Mouse (Mus musculus): Measurements from ENCODE around the gene F2. TPM values are rescaled to one million over a fixed set of nuclear protein-coding genes. Genes with fewer than 3 reads are reported as not detected.
A peak's percentile ranks its signal among the peaks of the same experiment; 100 is the strongest.

F2 gene
- polyA plus RNA-seq, 1 experiment from 2014 or later: 0.09 TPM

DNA sequence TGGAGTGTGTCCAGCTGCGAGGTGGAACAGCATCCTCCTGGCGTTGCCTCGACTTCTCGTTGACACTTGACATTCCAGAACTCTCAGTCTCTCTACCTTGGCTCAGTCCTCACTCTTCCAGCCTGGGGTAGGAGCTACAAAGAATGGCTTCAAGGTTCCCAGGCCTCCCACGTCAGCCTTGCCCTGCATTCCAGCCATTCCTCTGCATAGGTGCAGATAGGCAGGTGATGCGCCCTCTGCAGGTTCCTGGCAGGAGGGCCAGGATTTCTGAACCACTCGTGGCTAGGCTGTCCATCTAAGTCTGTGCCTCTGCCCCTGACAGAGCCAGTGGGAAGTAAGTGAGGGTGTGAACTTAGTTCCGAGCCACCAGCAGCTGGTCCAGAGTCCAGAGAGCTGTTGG is 20.6 kb upstream of the F2 start:
- Histone ChIP-seq H3K27ac (no peak overlapping the region), H3K27me3 (no peaks in the 10 kb centered on the region), H3K9ac (no peak overlapping the region), H3K4me3 (replicated peaks) (no peak overlapping the region), H3K4me1 (peaks cover 10% of the 10 kb centered on the region), H3K36me3 (replicated peaks) (peaks cover 51% of the 10 kb centered on the region), H3K9me3 (no peaks in the 10 kb centered on the region), H3K4me2 (no peak overlapping the region)
- 74% methylated on average over 8 of the region's 8 CpGs for WGBS
- ATAC-seq (ENCODE audit: low FRiP score): no peak

DNA sequence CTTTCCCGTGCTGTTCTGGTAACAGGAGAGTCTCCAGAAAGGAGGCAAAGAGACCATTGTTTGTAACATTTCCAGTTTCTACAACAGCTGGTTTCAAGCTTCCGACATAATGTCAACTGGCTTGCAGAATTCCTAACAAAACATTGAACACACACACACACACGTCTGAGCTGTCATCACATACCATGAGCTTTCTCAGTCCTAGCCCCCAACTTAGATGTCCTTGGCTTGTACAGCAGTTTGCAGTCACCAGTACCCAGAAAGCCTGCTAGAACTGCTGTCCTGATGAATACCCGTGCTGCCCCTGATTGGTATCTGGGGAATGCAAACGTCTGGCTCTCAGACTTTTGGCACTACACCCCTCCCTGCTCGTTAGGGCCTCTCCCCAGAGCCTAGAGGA is 19.6 kb upstream of the F2 start:
- no peak overlapping the region for H3K27ac ChIP-seq
- peaks cover 48% of the 10 kb centered on the region for H3K36me3 ChIP-seq (replicated peaks)
- ATAC-seq (ENCODE audit: low FRiP score): no peak
- no peak overlapping the region for H3K4me3 ChIP-seq (replicated peaks)
- H3K9me3 ChIP-seq: no peaks in the 10 kb centered on the region
- H3K9ac ChIP-seq: no peak overlapping the region
- WGBS: 79% methylated on average over 6 of the region's 6 CpGs
- no peak overlapping the region for H3K4me2 ChIP-seq
- H3K4me1 ChIP-seq: peaks cover 16% of the 10 kb centered on the region
- H3K27me3 ChIP-seq: no peaks in the 10 kb centered on the region

DNA sequence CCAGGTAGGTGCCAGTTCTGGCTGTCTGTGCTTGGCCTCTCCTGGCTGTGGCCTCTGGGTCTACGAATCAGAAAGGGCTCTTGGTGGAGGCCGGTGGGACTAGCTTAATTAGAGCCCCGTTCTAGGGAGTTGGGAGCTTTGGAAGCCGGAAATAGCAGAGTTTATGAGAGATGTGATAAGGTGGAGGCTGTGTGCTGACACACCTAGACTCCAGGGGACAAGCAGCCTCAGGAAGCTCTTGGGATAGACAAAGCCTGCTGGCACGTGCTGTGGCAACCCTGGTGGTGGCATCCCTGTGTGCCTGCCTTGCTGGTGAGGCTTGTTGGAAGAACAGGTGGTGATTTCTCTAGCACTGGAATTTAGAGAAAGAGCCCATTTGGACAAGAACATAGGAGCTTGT is 19.2 kb upstream of the F2 start:
- WGBS: 91% methylated on average over 5 of the region's 5 CpGs
- H3K27ac ChIP-seq: no peak overlapping the region
- H3K36me3 ChIP-seq (replicated peaks): peaks cover 48% of the 10 kb centered on the region
- H3K27me3 ChIP-seq: no peaks in the 10 kb centered on the region
- H3K9me3 ChIP-seq: no peaks in the 10 kb centered on the region
- H3K4me2 ChIP-seq: no peak overlapping the region
- peaks cover 20% of the 10 kb centered on the region for H3K4me1 ChIP-seq
- ATAC-seq (ENCODE audit: low FRiP score): no peak
- no peak overlapping the region for H3K9ac ChIP-seq
- H3K4me3 ChIP-seq (replicated peaks): no peak overlapping the region

DNA sequence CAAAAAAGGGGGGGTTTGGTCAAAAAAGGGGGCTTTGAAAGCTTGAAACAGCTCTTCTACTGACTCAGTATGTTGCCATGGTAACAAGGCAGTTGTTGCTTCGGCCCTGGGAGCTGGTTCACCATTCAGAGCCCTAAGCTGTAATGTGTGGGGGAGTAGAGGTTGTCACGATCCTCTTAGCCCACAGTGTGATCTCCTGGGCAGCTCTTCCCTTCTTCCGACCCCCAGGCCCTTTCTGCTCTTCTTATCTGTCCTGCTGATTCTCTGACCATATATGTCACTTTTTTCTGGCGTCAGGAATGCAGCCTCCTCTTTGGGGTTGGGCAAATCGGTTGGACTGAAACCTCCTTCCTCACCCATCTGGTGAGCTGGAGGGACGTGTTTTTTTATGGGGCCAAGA is 16.6 kb upstream of the F2 start:
- no peak overlapping the region for H3K9ac ChIP-seq
- H3K9me3 ChIP-seq: no peaks in the 10 kb centered on the region
- WGBS: 57% methylated on average over 6 of the region's 6 CpGs
- peaks cover 29% of the 10 kb centered on the region for H3K4me1 ChIP-seq
- no peak overlapping the region for H3K4me3 ChIP-seq (replicated peaks)
- peaks cover 44% of the 10 kb centered on the region for H3K36me3 ChIP-seq (replicated peaks)
- H3K4me2 ChIP-seq: no peak overlapping the region
- no peaks in the 10 kb centered on the region for H3K27me3 ChIP-seq
- no peak overlapping the region for H3K27ac ChIP-seq
- no peak for ATAC-seq (ENCODE audit: low FRiP score)

DNA sequence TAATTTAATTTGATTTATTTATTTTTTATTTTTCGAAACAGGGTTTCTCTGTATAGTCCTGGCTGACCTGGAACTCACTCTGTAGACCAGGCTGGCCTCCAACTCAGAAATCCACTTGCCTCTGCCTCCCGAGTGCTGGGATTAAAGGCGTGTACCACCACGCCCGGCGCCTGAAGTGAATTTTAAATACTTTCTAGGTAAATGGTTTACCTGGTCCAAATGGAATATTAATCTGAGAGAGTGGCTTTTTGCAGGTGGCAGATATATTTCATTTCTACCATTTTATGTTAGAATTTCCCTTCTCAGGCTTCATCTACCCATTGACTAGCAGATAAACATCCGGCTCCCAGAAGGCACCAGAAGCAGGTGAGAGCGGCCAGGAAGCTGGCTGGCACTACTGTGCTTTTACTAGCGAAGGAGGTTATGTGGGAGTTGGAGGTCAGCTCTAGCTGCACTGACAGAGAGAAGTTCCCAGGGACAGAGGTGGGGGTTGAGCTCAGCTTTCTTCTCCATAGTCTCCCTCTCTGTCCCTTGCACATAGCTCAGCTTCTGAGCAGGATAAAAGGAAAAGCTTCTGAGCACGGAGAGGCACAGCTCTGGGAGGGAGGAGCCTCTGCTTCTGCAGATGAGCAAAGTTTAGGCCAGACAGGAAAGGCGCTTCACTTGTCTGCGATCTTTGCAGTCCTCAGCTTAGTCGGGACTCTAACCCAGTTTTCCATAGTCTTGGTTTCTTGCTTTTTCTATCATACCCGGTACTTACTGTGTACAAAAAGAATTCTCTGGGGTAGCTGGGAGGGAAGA is 15.4 kb upstream of the F2 start:
- H3K4me2 ChIP-seq: no peak overlapping the region
- peaks cover 33% of the 10 kb centered on the region for H3K4me1 ChIP-seq
- no peak overlapping the region for H3K4me3 ChIP-seq (replicated peaks)
- peaks cover 44% of the 10 kb centered on the region for H3K36me3 ChIP-seq (replicated peaks)
- no peaks in the 10 kb centered on the region for H3K27me3 ChIP-seq
- ATAC-seq (ENCODE audit: low FRiP score): no peak
- H3K9ac ChIP-seq: no peak overlapping the region
- no peaks in the 10 kb centered on the region for H3K9me3 ChIP-seq
- H3K27ac ChIP-seq: no peak overlapping the region
- 89% methylated on average over 14 of the region's 14 CpGs for WGBS

DNA sequence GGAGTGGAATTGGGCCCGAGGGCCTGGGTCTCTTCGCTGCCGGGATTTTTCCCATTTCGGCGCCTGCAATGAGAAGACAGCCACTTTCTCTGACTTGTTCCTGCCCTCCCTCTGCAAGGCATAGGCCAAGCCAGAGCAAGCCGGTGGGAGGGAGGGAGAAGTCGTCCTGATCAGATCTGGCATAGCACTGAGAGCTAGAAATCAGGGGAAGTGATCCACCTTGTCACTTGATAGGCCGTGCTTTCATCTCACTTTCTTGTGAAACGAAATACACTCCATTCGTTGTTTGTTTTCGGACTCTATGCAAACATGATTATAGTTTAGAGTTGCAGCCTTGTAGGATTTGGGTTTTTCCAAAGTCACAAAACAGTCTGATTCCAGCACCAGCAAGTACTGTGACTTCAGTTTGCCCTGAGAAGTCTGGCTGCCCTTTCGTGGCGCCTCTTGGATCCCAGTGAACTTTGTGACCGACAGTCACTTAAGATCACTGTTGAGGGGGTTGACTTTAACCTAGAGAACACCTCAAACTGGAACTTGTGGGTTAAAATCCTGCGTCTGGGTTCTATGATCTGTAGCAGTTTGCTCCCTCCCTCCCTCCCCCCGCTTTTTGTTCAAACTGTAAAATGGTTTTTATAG is 14.3 kb upstream of the F2 start:
- H3K4me1 ChIP-seq: peaks cover 33% of the 10 kb centered on the region
- no peaks in the 10 kb centered on the region for H3K9me3 ChIP-seq
- peak overlapping the region; percentile 73 for H3K9ac ChIP-seq
- peak overlapping the region; percentile 82 for H3K4me3 ChIP-seq (replicated peaks)
- no peaks in the 10 kb centered on the region for H3K27me3 ChIP-seq
- ATAC-seq (ENCODE audit: low FRiP score): peak; percentile 16
- H3K36me3 ChIP-seq (replicated peaks): peaks cover 44% of the 10 kb centered on the region
- 18% methylated on average over 16 of the region's 16 CpGs for WGBS
- H3K27ac ChIP-seq: peak overlapping the region; percentile 74
- H3K4me2 ChIP-seq: peak overlapping the region; percentile 96

DNA sequence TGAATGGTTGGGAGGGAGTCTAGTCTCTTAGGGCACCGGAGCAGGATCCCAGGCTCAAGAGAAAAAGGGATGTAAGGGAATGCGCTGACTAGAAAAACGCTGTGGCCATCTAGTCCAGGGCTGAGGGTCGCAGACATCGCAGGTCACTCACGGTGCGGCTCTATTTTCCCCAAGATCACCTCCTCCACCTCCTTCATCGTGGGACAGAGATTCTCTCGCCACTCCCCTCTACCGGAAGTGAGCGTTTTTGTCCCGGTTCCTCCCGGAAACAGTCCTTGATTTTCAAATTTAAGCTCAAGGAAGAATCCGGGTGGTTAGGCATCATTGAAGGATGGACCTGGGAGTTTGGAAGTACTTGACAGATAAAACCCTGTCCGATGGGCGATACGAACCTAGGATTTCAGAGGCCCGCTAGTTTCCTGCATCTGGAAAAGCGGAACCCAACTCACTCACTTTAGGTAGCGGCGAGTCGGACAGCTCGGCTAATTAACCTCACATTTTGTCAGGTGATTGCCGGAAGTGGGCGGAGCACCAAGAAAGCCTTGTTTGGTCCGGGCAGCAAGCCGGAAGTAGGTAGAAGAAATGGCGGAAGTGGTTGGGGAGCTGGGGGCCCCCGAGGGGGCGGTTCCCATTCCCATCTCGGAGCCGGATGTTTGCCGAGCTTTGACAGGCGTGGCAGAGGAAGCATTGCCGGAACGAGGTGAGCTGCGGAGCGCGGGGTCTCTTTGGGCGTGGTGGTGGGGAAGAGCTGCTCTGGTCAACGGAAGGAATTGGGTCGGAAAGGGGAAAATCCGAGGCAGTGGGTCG is 13.5 kb upstream of the F2 start, which contains the start of the genes Zfp408 and Arhgap1:
TSS of gene Zfp408 (minus strand) at position 239 of the 807 bp plus-strand sequence.
TSS of gene Arhgap1 (plus strand) at position 308 of the 807 bp plus-strand sequence.
- Histone ChIP-seq H3K4me3 (replicated peaks) (peak within 1 kb of the TSS; percentile 82), H3K36me3 (replicated peaks) (peaks cover 44% of the 10 kb centered on the region), H3K27ac (peak within 1 kb of the TSS; percentile 74), H3K9me3 (no peaks in the 10 kb centered on the region), H3K9ac (peak within 1 kb of the TSS; percentile 95), H3K27me3 (no peaks in the 10 kb centered on the region), H3K4me1 (peaks cover 33% of the 10 kb centered on the region), H3K4me2 (peak within 1 kb of the TSS; percentile 96)
- WGBS: under 1% methylated on average over 44 of the region's 44 CpGs
- ATAC-seq (ENCODE audit: low FRiP score): peak; percentile 95

DNA sequence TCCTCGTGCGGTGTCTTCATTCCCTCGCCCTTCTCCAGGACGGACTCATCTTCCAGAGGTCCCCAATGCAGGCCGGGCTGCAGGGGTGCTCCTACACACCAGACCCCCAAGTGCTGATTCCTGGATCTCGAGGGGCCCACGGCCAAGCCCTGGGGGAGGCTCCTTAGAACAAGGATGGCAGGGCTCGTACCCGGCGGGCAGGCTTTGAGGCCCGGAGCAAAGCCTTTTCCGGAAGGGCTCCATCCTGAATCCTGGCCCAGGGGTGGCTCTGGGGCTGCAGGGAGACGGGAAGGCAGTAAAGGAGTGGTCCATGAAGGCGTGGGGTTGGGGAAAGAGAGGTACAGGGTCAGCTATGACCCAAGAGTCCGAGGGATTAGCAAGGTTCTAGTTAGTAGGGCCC is 12.9 kb upstream of the F2 start:
- peak overlapping the region; percentile 95 for H3K9ac ChIP-seq
- 4% methylated on average over 15 of the region's 15 CpGs for whole genome bisulfite sequencing
- H3K4me1 ChIP-seq: peaks cover 33% of the 10 kb centered on the region
- peaks cover 44% of the 10 kb centered on the region for H3K36me3 ChIP-seq (replicated peaks)
- no peak for ATAC-seq (ENCODE audit: low FRiP score)
- peak overlapping the region; percentile 96 for H3K4me2 ChIP-seq
- H3K4me3 ChIP-seq (replicated peaks): peak overlapping the region; percentile 82
- no peaks in the 10 kb centered on the region for H3K9me3 ChIP-seq
- no peaks in the 10 kb centered on the region for H3K27me3 ChIP-seq
- H3K27ac ChIP-seq: peak overlapping the region; percentile 54; the same call in 1 of the 2 replicates

DNA sequence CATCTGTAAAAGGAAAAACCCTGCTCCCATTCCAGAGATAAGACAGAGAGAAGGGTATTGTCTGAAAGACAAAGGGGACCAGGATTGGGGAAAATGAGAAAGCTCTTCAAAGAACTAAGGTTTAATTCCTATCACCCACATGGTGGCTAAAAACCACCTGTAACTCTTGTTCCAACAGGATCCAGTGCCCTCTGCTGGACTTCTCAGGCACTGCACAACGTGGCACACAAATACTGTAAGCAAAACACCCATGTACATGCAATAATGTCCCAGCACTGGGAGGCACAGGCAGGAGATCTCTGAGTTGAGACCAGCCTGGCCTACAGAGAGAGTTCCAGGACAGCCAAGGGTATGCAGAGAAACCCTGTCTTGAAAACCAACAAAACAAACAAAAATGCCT is 10.5 kb upstream of the F2 start:
- Histone ChIP-seq H3K27ac (no peak overlapping the region), H3K4me2 (no peak overlapping the region), H3K4me1 (peaks cover 22% of the 10 kb centered on the region), H3K9ac (no peak overlapping the region), H3K27me3 (no peaks in the 10 kb centered on the region), H3K36me3 (replicated peaks) (peaks cover 58% of the 10 kb centered on the region), H3K4me3 (replicated peaks) (no peak overlapping the region), H3K9me3 (no peaks in the 10 kb centered on the region)
- ATAC-seq (ENCODE audit: low FRiP score): no peak
- 33% methylated on average over 1 of the region's 1 CpGs for WGBS

DNA sequence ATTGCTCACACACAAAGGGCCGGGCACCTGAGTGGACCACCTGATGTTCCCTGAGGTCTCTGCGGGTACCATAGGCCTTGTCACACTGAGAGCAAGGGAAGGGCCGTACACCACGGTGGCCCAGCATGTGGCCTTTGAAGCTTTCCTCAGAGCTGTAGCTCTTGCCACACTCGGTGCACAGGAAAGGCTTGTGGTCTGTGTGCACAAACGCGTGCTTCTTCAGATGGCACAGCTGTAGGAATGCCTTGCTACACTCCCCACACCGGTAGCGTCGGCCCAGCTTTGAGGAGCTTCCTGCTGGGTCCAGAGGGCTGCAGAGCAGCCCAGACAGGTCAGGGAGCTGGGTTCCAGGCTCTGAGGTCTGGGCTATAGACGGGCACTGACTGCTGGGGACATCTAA is 9.6 kb upstream of the F2 start:
- ATAC-seq (ENCODE audit: low FRiP score): no peak
- H3K4me3 ChIP-seq (replicated peaks): no peak overlapping the region
- H3K9me3 ChIP-seq: no peaks in the 10 kb centered on the region
- H3K27me3 ChIP-seq: no peaks in the 10 kb centered on the region
- no peak overlapping the region for H3K4me2 ChIP-seq
- H3K9ac ChIP-seq: no peak overlapping the region
- peaks cover 59% of the 10 kb centered on the region for H3K36me3 ChIP-seq (replicated peaks)
- peaks cover 16% of the 10 kb centered on the region for H3K4me1 ChIP-seq
- 96% methylated on average over 11 of the region's 11 CpGs for WGBS
- H3K27ac ChIP-seq: no peak overlapping the region

DNA sequence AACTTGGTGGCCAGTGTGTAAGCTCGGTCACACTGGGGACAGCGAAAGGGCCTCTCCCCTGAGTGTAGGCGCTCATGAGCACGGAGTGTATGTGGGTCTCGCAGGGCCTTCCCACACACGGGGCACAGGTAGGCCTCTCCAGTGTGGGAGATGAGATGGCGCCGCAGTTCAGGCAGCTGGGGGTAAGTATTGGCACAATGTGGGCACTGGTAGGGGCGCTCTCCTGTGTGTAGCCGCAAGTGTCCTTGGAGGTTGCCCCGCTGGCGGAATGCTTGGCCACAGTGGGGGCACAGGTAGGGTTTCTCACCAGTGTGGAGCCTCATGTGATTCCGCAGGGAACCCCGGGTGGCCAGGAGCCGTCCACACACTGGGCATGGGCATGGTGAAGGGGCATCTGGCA is 9.1 kb upstream of the F2 start:
- 95% methylated on average over 15 of the region's 15 CpGs for WGBS

DNA sequence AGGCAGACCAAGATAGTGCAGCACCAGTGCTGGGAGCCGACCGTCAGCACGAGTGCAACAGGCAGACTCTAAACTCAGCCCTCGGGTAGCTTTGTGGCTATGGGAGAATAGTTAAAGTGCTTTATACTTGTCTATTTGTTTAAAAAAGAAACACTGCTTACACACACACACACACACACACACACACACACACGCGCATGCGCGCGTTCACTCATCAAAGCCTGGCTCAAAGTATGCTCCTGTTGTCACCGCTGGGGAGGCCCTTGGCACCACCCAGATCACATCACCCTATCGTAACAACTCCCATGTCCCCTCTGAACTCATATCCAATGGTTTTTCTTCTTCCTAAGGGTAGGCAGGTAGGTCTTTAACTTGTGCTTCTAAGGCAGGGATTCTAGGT is 7.8 kb upstream of the F2 start:
- peaks cover 59% of the 10 kb centered on the region for H3K36me3 ChIP-seq (replicated peaks)
- 98% methylated on average over 11 of the region's 11 CpGs for WGBS
- H3K4me1 ChIP-seq: peaks cover 11% of the 10 kb centered on the region
- H3K9me3 ChIP-seq: no peaks in the 10 kb centered on the region
- no peak overlapping the region for H3K9ac ChIP-seq
- ATAC-seq (ENCODE audit: low FRiP score): no peak
- H3K27me3 ChIP-seq: no peaks in the 10 kb centered on the region
- H3K27ac ChIP-seq: no peak overlapping the region
- H3K4me3 ChIP-seq (replicated peaks): no peak overlapping the region
- no peak overlapping the region for H3K4me2 ChIP-seq

More for the DNA sequence above, 9.1 kb upstream of the F2 start:
- Histone ChIP-seq H3K36me3 (replicated peaks) (peaks cover 59% of the 10 kb centered on the region), H3K4me3 (replicated peaks) (no peak overlapping the region), H3K27ac (no peak overlapping the region), H3K4me1 (peaks cover 13% of the 10 kb centered on the region), H3K9me3 (no peaks in the 10 kb centered on the region), H3K27me3 (no peaks in the 10 kb centered on the region), H3K4me2 (no peak overlapping the region), H3K9ac (no peak overlapping the region)
- no peak for ATAC-seq (ENCODE audit: low FRiP score)
